Mouse (Mus musculus) G1E-ER4 (cell line): ENCODE measurements around the gene Sparcl1. TPM values are rescaled to one million over a fixed set of nuclear protein-coding genes. Genes with fewer than 3 reads are reported as not detected.

Experiments used
- GATA1 ChIP-seq: IDR thresholded peaks from one replicate; pipeline ENCODE4 v1.8.0; 2012; ENCODE audit warnings: low read length, inconsistent platforms
- polyA plus RNA-seq: library from polyadenylated mRNA; stranded (reverse); fragments of >175 nt; gene quantifications from 2 replicates; pipeline ENCODE4 v1.2.3, GENCODE M21; 2012

Sparcl1 gene
- polyA plus RNA-seq, 1 experiment = not detected

GRCm38 (mm10) chr5:104089751-104090150, 23.8 kb downstream of the Sparcl1 start:
- no peak for TF ChIP-seq GATA1

- no peak for TF ChIP-seq GATA1
Measured at GRCm38 (mm10) chr5:104085366-104085765, 28.2 kb downstream of the Sparcl1 start.

- TF ChIP-seq GATA1 = no peak
Measured at GRCm38 (mm10) chr5:104080736-104081135, 32.8 kb downstream of the Sparcl1 start.

GRCm38 (mm10) chr5:104077508-104077907, 36.0 kb downstream of the Sparcl1 start, which contains the start of gene Gm17660:
TSS of gene Gm17660 (minus strand) at chr5:104077608.
- no peak for TF ChIP-seq GATA1

GRCm38 (mm10) chr5:104076361-104076760, 37.2 kb downstream of the Sparcl1 start:
- TF ChIP-seq GATA1 = no peak

- TF ChIP-seq GATA1 = no peak
Measured at GRCm38 (mm10) chr5:104074388-104074787, 39.1 kb downstream of the Sparcl1 start.

GRCm38 (mm10) chr5:104073602-104074001, 39.9 kb downstream of the Sparcl1 start:
- no peak for TF ChIP-seq GATA1

- TF ChIP-seq GATA1 = no peak
Measured at GRCm38 (mm10) chr5:104072272-104072886, 41.2 kb downstream of the Sparcl1 start.

GRCm38 (mm10) chr5:104071048-104071447, 42.5 kb downstream of the Sparcl1 start:
- no peak for TF ChIP-seq GATA1

GRCm38 (mm10) chr5:104068751-104069150, 44.8 kb downstream of the Sparcl1 start:
- no peak for TF ChIP-seq GATA1

- TF ChIP-seq GATA1 = no peak
Measured at GRCm38 (mm10) chr5:104062773-104063551, 50.6 kb downstream of the Sparcl1 start.

- no peak for TF ChIP-seq GATA1
Measured at GRCm38 (mm10) chr5:104061936-104062772, 51.4 kb downstream of the Sparcl1 start.

GRCm38 (mm10) chr5:104060429-104060828, 53.1 kb downstream of the Sparcl1 start:
- no peak for TF ChIP-seq GATA1

- TF ChIP-seq GATA1 = no peak
Measured at GRCm38 (mm10) chr5:104059628-104060027, 53.9 kb downstream of the Sparcl1 start.

GRCm38 (mm10) chr5:104058021-104058420, 55.5 kb downstream of the Sparcl1 start:
- TF ChIP-seq GATA1 = no peak

GRCm38 (mm10) chr5:104056295-104056694, 57.2 kb downstream of the Sparcl1 start:
- TF ChIP-seq GATA1 = no peak
